Mouse (Mus musculus): ENCODE results near the gene Daxx.
"Not testable (repeated sequence)": the region's sequence is repeated elsewhere in the genome, so short reads cannot be mapped to it uniquely, and the experiment has no call there.

Daxx gene

GRCm38 (mm10) chr17:33903911-33904651 is 5.1 kb upstream of the Daxx start:
- DNase-seq (ENCODE audit: low spot score) = not testable (repeated sequence)

- DNase-seq (ENCODE audit: low spot score) = not testable (repeated sequence)
Measured at GRCm38 (mm10) chr17:33904835-33905234, 4.4 kb upstream of the Daxx start, which contains the start of gene Platr17. TSS of gene Platr17 (plus strand) at chr17:33905135.

GRCm38 (mm10) chr17:33908331-33909076 is 710 bp upstream of the Daxx start:
- no peak for DNase-seq (ENCODE audit: low spot score)

GRCm38 (mm10) chr17:33909869-33910250 is 646 bp downstream of the Daxx start:
- DNase-seq (ENCODE audit: low spot score) = peak; percentile 36

GRCm38 (mm10) chr17:33910346-33911051 is 1.3 kb downstream of the Daxx start:
- no peak for DNase-seq (ENCODE audit: low spot score)

GRCm38 (mm10) chr17:33911052-33911812 is 2.0 kb downstream of the Daxx start:
- DNase-seq (ENCODE audit: low spot score) = no peak

- no peak for DNase-seq (ENCODE audit: low spot score)
Measured at GRCm38 (mm10) chr17:33911813-33912414, 2.7 kb downstream of the Daxx start.

GRCm38 (mm10) chr17:33913264-33913663 is 4.0 kb downstream of the Daxx start:
- no peak for DNase-seq (ENCODE audit: low spot score)

GRCm38 (mm10) chr17:33913905-33914304 is 4.7 kb downstream of the Daxx start:
- no peak for DNase-seq (ENCODE audit: low spot score)

GRCm38 (mm10) chr17:33914969-33915391 is 5.8 kb downstream of the Daxx start:
- peak; percentile 32 for DNase-seq (ENCODE audit: low spot score)

GRCm38 (mm10) chr17:33915671-33916250 is 6.5 kb downstream of the Daxx start, which contains the start of the genes Tapbp and Zbtb22:
TSS of gene Tapbp (plus strand) at chr17:33915899.
TSS of gene Zbtb22 (plus strand) at chr17:33915904.
- DNase-seq (ENCODE audit: low spot score) = peak; percentile 97

GRCm38 (mm10) chr17:33916294-33916693 is 7.1 kb downstream of the Daxx start:
- DNase-seq (ENCODE audit: low spot score) = no peak

- no peak for DNase-seq (ENCODE audit: low spot score)
Measured at GRCm38 (mm10) chr17:33916847-33917655, 7.8 kb downstream of the Daxx start.

- DNase-seq (ENCODE audit: low spot score) = no peak
Measured at GRCm38 (mm10) chr17:33917656-33918292, 8.6 kb downstream of the Daxx start.

- DNase-seq (ENCODE audit: low spot score) = peak; percentile 54
Measured at GRCm38 (mm10) chr17:33918293-33919203, 9.3 kb downstream of the Daxx start.

GRCm38 (mm10) chr17:33919351-33920281 is 10.4 kb downstream of the Daxx start:
- DNase-seq (ENCODE audit: low spot score) = peak; percentile 86

Data from c-Kit-positive CD71-positive TER-119-positive erythroid progenitor cells, embryonic 14.5 days (primary cell).